Mouse (Mus musculus) heart, embryonic 13.5 days (tissue): ENCODE measurements at regions not wholly inside any gene's neighbourhood (a gene's known extent, or its start where the extent isn't known, plus 50 kb on each side); places are given as distances from the start of the nearest gene placed in this dataset.

Experiments used
- ATAC-seq: fragments of 200-750 bp; cut with Nextera tagmentation; 2 replicates; pipeline ENCODE4 v1.8.0; 2017; ENCODE audit warnings: moderate TSS enrichment; ENCODE audit not compliant: insufficient number of reproducible peaks, low FRiP score, low TSS enrichment; ENCODE audit errors: extremely low read depth
- H3K27ac ChIP-seq: fragments of 300-500 bp; sonication (generic); replicated peaks from 2 replicates; pipeline ENCODE4 v1.5.1; 2015; ENCODE audit warnings: moderate library complexity, mild to moderate bottlenecking, inconsistent platforms
- H3K27me3 ChIP-seq: fragments of 300-500 bp; sonication (generic); replicated peaks from 2 replicates; pipeline ENCODE4 v1.6.1; 2015; ENCODE audit warnings: mild to moderate bottlenecking, inconsistent platforms
- H3K36me3 ChIP-seq: fragments of 300-500 bp; sonication (generic); 2 replicates; pipeline ENCODE4 v1.6.1; 2015; ENCODE audit warnings: mild to moderate bottlenecking, inconsistent platforms
- H3K4me1 ChIP-seq: fragments of 300-500 bp; sonication (generic); 2 replicates; pipeline ENCODE4 v1.6.1; 2015; ENCODE audit warnings: inconsistent platforms
- H3K4me2 ChIP-seq: fragments of 300-500 bp; sonication (generic); 2 replicates; pipeline ENCODE4 v1.6.1; 2015; ENCODE audit warnings: inconsistent platforms, mild to moderate bottlenecking, moderate library complexity
- H3K4me3 ChIP-seq: fragments of 300-500 bp; sonication (generic); 2 replicates; pipeline ENCODE4 v1.5.1; 2015; ENCODE audit warnings: moderate library complexity, mild to moderate bottlenecking, inconsistent platforms
- H3K9ac ChIP-seq: fragments of 300-500 bp; sonication (generic); 2 replicates; pipeline ENCODE4 v1.6.1; 2015; ENCODE audit warnings: inconsistent platforms, mild to moderate bottlenecking, moderate library complexity
- H3K9me3 ChIP-seq: fragments of 300-500 bp; sonication (generic); 2 replicates; pipeline ENCODE4 v1.6.1; 2016; ENCODE audit warnings: inconsistent platforms
- WGBS: fragments of 180-500 bp; shearing (Covaris S2); methylation state at CpG from one replicate; pipeline ENCODE4 v1.1.7; 2015; ENCODE audit warnings: mixed read lengths; 5-methylcytosine and 5-hydroxymethylcytosine counted together

DNA sequence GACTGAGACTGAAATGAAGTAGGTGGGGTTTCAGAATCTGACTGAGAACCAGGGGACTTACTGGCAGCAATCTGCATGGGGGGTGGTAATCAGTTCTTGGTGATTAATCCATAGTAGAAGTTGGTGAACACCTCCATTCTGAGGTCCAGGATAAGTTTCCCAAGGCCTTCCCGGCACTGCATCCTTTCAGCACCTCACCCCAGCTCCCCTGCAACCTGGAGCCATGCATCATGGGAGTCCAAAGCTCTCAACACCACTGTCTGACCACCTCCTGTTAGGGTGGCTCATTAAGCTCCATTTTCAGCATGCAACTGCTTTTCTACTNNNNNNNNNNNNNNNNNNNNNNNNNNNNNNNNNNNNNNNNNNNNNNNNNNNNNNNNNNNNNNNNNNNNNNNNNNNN, 157.0 kb downstream of the Cyp26b1 start:
- Histone ChIP-seq H3K4me1 (no peaks in the 10 kb centered on the region), H3K27ac (no peak overlapping the region), H3K9me3 (peaks cover 7% of the 10 kb centered on the region; the same call in 1 of the 2 replicates), H3K27me3 (peaks cover 73% of the 10 kb centered on the region), H3K36me3 (no peaks in the 10 kb centered on the region), H3K4me2 (no peak overlapping the region), H3K9ac (no peak overlapping the region), H3K4me3 (no peak overlapping the region)
- WGBS, result 65% methylated on average over 1 of the region's 1 CpGs
- ATAC-seq, result no peak

DNA sequence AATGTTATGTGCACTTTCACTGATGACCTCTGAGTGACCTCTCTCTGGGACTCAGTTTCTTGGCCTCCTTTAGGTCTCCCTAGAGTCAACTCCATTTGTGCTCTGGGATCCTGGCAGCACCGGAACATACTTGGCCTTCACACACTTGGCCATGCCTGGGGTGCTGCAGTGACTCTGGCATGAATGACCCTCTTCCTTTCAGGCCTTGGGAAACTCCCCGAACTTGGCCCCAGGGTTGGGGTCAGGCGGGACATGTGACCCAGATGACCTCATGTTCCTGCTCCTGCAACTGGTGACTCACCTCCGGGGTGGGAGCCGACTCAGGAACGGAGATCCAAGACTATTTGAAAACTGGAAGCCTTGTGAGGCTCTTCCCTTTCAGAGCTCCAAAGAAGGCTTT, 159.2 kb downstream of the Cyp26b1 start:
- Histone ChIP-seq H3K9ac (no peak overlapping the region), H3K36me3 (no peaks in the 10 kb centered on the region), H3K4me1 (peaks cover 14% of the 10 kb centered on the region; the same call in 1 of the 2 replicates), H3K27ac (no peak overlapping the region), H3K27me3 (peaks cover 82% of the 10 kb centered on the region), H3K4me3 (no peak overlapping the region), H3K4me2 (no peak overlapping the region), H3K9me3 (no peaks in the 10 kb centered on the region)
- no peak for ATAC-seq
- WGBS, result 73% methylated on average over 6 of the region's 6 CpGs

DNA sequence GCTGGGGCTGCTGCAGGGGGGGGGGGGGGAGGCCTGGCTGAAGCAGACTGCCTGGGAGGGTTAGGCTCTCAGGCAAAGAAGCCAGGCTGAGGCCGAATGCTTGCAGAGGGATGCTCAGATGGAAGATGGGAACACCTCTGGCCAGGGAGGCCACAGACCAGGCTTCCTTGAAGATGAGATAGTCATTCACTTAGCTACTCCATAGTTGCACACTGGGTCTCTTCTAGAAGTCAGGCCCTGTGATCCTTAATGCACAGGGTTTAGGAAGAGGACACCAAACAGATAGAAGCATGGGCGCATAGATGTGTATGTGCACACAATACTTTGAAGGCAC, 162.1 kb downstream of the Cyp26b1 start:
- Histone ChIP-seq H3K9ac (no peak overlapping the region), H3K4me3 (no peak overlapping the region), H3K27me3 (peaks cover 93% of the 10 kb centered on the region), H3K4me2 (no peak overlapping the region), H3K4me1 (peaks cover 17% of the 10 kb centered on the region; the same call in 1 of the 2 replicates), H3K27ac (no peak overlapping the region), H3K9me3 (no peaks in the 10 kb centered on the region), H3K36me3 (no peaks in the 10 kb centered on the region)
- 68% methylated on average over 2 of the region's 2 CpGs for WGBS
- ATAC-seq, result no peak

DNA sequence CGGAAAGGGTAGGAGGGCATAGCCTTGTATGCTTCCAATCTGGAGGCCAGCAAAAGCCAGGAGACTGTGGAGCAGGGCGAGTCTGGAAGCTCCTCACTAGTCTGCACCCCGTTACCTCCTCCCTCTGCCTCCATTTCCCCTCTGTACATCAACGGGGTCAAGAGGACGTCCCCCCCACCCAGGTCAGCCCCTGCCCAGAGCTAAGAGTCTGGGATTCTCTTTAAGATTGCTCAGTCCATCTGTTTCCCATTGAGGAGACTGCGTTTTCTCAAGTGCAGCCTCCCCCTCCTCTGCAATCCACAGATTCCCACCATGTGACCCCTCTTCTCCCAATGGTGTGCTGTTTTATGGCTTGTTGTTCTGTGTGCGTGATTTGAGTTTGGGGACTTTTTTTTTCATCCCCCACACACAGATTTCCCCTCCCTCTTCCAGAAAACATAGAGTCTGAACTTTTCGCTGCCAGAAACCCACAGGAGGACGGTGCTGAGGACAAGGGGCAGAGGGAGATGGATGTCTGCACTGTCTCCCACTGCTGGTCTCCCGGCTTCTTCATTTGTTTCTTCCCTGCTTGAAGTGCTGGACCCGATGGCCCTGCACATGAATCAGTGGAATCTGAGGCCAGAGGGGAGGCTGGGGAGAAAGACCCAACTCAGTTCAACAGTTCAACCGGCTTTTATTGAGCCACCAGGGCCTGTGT, 162.6 kb downstream of the Cyp26b1 start:
- Histone ChIP-seq H3K36me3 (no peaks in the 10 kb centered on the region), H3K4me3 (no peak overlapping the region), H3K9me3 (no peaks in the 10 kb centered on the region), H3K9ac (no peak overlapping the region), H3K4me1 (peaks cover 17% of the 10 kb centered on the region; the same call in 1 of the 2 replicates), H3K27ac (no peak overlapping the region), H3K27me3 (peaks cover 93% of the 10 kb centered on the region), H3K4me2 (no peak overlapping the region)
- 57% methylated on average over 12 of the region's 12 CpGs for WGBS
- no peak for ATAC-seq

DNA sequence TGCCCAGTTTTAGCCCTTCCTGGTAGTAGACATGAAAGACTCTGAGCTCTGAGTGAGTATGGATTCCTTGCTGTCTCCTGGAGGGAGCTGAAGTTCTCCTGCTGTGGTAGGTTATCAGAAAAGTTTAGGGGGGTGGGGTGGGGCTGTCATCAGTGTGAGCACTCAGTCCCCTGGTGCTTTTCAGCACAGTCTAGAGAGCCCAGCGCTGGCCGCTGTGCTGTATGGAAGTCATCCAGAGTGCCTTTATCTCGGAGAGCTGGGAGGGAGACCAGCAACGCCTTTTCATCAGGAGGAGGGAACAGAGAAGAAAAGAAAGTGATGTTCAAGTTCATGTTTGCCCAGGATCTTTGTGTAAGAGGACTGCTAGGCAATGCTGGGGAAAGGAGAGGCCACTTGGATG, 163.6 kb downstream of the Cyp26b1 start:
- Histone ChIP-seq H3K36me3 (no peaks in the 10 kb centered on the region), H3K4me1 (peaks cover 17% of the 10 kb centered on the region; the same call in 1 of the 2 replicates), H3K4me2 (no peak overlapping the region), H3K9ac (no peak overlapping the region), H3K27me3 (peaks cover 96% of the 10 kb centered on the region), H3K9me3 (no peaks in the 10 kb centered on the region), H3K4me3 (no peak overlapping the region), H3K27ac (no peak overlapping the region)
- WGBS, result 10% methylated on average over 4 of the region's 4 CpGs
- ATAC-seq, result no peak

DNA sequence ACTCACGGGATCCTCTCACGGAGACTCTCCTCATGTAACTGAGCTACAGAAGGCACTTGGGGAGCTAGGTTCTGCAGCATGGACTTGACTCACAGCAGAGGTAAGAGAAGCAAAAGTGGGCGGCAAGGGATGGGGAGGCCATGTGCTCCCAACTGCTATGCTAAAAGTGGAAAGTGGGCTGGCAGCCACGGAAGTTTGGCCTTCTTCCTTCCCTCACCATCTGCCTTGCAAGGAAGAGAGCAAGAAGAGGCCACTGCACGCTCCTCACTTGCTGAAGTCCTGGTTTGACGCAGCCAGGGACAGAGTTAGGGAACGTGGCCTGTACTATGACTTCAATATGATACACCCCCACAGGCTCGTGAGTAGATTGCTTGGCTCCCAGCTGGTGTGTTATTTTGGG, 164.5 kb downstream of the Cyp26b1 start:
- no peak overlapping the region for H3K4me2 ChIP-seq
- H3K36me3 ChIP-seq, result no peaks in the 10 kb centered on the region
- H3K9ac ChIP-seq, result no peak overlapping the region
- no peaks in the 10 kb centered on the region for H3K9me3 ChIP-seq
- peaks cover 96% of the 10 kb centered on the region for H3K27me3 ChIP-seq
- 70% methylated on average over 8 of the region's 8 CpGs for WGBS
- no peak overlapping the region for H3K27ac ChIP-seq
- H3K4me1 ChIP-seq, result peaks cover 17% of the 10 kb centered on the region; the same call in 1 of the 2 replicates
- no peak overlapping the region for H3K4me3 ChIP-seq
- no peak for ATAC-seq

DNA sequence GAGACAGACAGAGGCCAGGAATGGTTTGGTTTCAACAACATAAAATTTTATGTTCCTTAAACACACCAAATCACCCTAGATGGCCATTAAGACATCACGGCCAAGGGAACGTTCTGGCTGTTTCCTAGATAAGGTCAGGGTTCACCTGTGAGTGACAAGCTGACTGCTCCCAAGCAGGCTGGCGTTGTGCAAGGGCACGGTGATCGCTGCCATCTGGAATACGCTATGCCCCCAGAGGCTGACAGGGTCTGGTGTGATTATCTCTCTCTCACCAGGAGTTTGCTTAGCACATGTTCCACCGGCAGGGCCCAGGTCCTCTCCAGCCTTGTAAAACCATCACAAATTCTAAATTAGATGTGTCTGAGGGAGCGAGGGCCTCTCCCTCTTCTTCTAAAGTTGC, 167.0 kb downstream of the Cyp26b1 start:
- peaks cover 94% of the 10 kb centered on the region for H3K27me3 ChIP-seq

DNA sequence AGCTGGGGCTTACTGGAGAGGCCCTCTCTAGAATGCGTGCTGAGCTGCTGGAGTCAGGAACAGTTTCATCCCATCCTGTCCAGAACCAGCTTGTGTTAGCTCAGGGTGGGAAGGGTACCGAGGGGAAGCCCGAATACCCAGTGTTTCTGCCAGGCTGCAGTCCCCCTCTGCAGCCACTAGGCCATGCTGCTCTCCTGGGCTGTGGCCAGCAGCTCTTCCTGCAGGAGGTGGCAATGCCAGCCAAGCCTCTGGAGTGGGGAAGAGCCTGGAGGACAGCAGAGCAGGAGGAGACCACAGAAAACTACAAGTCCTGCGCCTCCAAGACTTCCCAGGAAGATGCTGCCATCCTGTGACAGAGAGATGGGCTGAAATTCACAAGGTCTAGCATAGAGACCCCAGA, 167.9 kb downstream of the Cyp26b1 start:
- no peaks in the 10 kb centered on the region for H3K36me3 ChIP-seq
- H3K27ac ChIP-seq, result no peak overlapping the region
- 31% methylated on average over 4 of the region's 4 CpGs for WGBS
- no peak overlapping the region for H3K4me2 ChIP-seq
- H3K4me1 ChIP-seq, result peaks cover 16% of the 10 kb centered on the region; the same call in 1 of the 2 replicates
- no peak for ATAC-seq
- H3K9me3 ChIP-seq, result no peaks in the 10 kb centered on the region
- H3K27me3 ChIP-seq, result peaks cover 93% of the 10 kb centered on the region
- no peak overlapping the region for H3K4me3 ChIP-seq
- H3K9ac ChIP-seq, result no peak overlapping the region

More for the DNA sequence above, 167.0 kb downstream of the Cyp26b1 start:
- 63% methylated on average over 8 of the region's 8 CpGs for WGBS
- Histone ChIP-seq H3K9ac (no peak overlapping the region), H3K36me3 (no peaks in the 10 kb centered on the region), H3K4me2 (no peak overlapping the region), H3K9me3 (no peaks in the 10 kb centered on the region), H3K27ac (no peak overlapping the region), H3K4me1 (peaks cover 17% of the 10 kb centered on the region; the same call in 1 of the 2 replicates), H3K4me3 (no peak overlapping the region)
- ATAC-seq, result no peak

DNA sequence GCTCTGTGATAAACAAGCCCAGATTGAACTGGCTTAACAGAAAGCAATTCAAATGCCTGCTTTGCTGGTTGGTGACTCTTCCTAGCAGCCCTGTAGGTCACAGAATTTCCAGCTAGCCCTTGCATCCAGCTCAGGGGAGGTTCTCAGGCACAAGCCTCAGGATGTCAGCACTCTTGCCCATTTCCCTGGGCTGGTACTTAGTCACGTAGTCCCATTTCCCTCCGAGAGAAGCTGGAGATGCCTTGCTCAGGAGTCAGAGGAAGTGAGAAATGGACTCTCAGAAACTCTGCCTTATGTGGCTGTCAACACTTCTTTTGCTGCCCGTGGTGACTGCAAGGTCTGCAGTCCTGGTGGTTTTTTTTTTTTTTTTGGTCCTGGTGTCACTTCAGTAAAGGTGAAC, 170.8 kb downstream of the Cyp26b1 start:
- 12% methylated on average over 3 of the region's 3 CpGs for WGBS
- no peak for ATAC-seq
- H3K27me3 ChIP-seq, result peaks cover 97% of the 10 kb centered on the region

DNA sequence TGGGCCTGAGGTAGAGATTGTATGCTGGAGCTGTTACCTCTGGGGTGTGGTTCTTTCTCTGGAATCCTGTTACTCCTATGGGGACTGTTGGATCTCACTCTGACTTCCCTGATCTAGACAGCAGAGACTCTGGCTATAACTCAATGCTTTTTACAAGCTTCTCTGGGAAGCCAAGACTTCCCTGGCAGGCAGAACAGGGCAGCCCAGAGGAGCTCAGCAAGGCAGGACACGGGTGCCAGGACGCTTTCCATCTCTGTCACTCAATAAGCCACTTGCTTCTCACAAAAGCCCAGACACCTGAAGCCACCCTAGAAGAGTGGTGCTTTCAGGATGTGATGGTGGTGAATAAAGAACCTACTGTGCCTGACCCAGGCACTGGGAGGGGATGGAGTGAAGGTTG, 174.0 kb downstream of the Cyp26b1 start:
- H3K4me3 ChIP-seq, result no peak overlapping the region
- no peaks in the 10 kb centered on the region for H3K4me1 ChIP-seq
- peaks cover 86% of the 10 kb centered on the region for H3K27me3 ChIP-seq
- 61% methylated on average over 2 of the region's 2 CpGs for WGBS
- no peaks in the 10 kb centered on the region for H3K9me3 ChIP-seq
- no peak overlapping the region for H3K27ac ChIP-seq
- no peak overlapping the region for H3K4me2 ChIP-seq
- no peak overlapping the region for H3K9ac ChIP-seq
- no peak for ATAC-seq
- no peaks in the 10 kb centered on the region for H3K36me3 ChIP-seq

More for the DNA sequence above, 170.8 kb downstream of the Cyp26b1 start:
- H3K36me3 ChIP-seq, result no peaks in the 10 kb centered on the region
- H3K4me1 ChIP-seq, result no peaks in the 10 kb centered on the region
- no peak overlapping the region for H3K9ac ChIP-seq
- no peak overlapping the region for H3K4me3 ChIP-seq
- H3K4me2 ChIP-seq, result no peak overlapping the region
- H3K9me3 ChIP-seq, result no peaks in the 10 kb centered on the region
- H3K27ac ChIP-seq, result no peak overlapping the region

DNA sequence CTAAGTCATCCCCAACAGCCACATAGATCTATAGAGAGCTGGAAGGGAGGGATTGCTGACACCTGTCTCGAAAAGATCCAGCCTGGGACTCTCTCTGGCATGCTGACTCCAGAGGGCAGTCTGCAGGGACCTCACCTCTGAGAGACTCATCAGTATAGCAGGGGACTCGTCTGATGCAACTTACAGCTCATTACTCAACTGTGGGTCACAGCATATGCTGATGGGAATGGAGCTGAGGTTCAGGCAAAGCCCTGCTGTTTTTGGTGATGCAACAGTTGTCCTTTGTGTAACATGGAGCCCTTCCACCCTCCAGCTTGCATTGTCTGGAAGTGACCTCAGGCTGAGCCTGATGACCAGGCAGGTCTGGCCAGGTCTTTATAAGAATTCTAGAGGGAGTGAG, 174.4 kb downstream of the Cyp26b1 start:
- ATAC-seq, result no peak
- no peak overlapping the region for H3K4me3 ChIP-seq
- H3K9ac ChIP-seq, result no peak overlapping the region
- H3K4me1 ChIP-seq, result no peaks in the 10 kb centered on the region
- peaks cover 82% of the 10 kb centered on the region for H3K27me3 ChIP-seq
- no peak overlapping the region for H3K27ac ChIP-seq
- WGBS, result 52% methylated on average over 2 of the region's 2 CpGs
- no peaks in the 10 kb centered on the region for H3K36me3 ChIP-seq
- H3K9me3 ChIP-seq, result no peaks in the 10 kb centered on the region
- H3K4me2 ChIP-seq, result no peak overlapping the region

DNA sequence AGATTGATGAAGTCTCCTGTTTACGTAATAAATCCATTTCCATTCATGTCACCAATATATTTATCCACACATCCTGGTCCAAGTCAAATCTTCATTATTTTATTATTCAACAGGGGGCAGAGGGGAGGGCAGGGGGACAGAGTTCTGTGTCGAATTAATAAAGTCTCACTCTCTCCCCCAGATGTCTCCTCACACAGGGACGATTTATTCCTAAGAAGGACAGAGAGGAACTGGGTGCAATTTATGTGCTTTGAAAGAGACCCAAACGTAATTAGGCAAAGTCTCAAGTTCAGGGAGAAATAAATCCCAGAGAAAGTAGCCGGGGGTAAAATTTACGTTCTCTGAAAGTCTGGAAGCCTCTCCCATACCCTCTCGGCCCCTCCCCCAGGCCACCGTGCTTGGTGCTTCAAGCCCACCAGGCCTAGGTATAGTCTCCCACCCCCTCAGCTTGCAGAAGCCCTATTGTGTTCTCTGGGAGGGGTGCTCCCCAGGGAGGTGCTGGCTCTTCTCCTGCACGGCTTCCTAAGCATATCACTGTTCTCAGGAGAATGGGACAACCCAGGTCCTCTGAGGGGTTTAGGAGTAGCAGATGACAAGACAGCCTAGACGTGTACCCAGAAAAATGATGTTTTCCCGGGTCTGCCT, 176.6 kb downstream of the Cyp26b1 start:
- no peaks in the 10 kb centered on the region for H3K36me3 ChIP-seq
- no peak for ATAC-seq
- no peak overlapping the region for H3K4me3 ChIP-seq
- no peak overlapping the region for H3K4me2 ChIP-seq
- 63% methylated on average over 11 of the region's 11 CpGs for WGBS
- no peaks in the 10 kb centered on the region for H3K4me1 ChIP-seq
- H3K27me3 ChIP-seq, result peaks cover 75% of the 10 kb centered on the region
- H3K9me3 ChIP-seq, result no peaks in the 10 kb centered on the region
- H3K9ac ChIP-seq, result no peak overlapping the region
- H3K27ac ChIP-seq, result no peak overlapping the region
